Mouse (Mus musculus): ENCODE data around the gene Pex19. TPM values are rescaled to one million over a fixed set of nuclear protein-coding genes. Genes with fewer than 3 reads are reported as not detected.

Pex19 gene
- polyA plus RNA-seq, 3 experiments from 2014 or later, result 61.2 to 81.8 (median 78.3) TPM

Other genes starting within 250 kb of the Pex19 start
- 1 to 10 TPM; 1.4 to 2.7 (median 2.5) TPM for gene Gm10521, start 231.1 kb upstream of the Pex19 start, polyA plus RNA-seq (2017; shearing (Covaris generic))
- 100 to 1,000 TPM; 306 to 408 (median 373) TPM for gene Slamf6, start 209.2 kb upstream of the Pex19 start, polyA plus RNA-seq (2017; shearing (Covaris generic))
- under 1 TPM; 0.57 to 0.66 (median 0.64) TPM for gene Vangl2, start 98.3 kb upstream of the Pex19 start, polyA plus RNA-seq (2017; shearing (Covaris generic))
- not detected for gene Nhlh1, start 69.2 kb upstream of the Pex19 start, polyA plus RNA-seq (2017; shearing (Covaris generic))
- 100 to 1,000 TPM in 1 of 3 experiments, 10 to 100 TPM in 2; 94.5 to 111 (median 98.0) TPM for gene Copa, start 44.2 kb upstream of the Pex19 start, polyA plus RNA-seq (2017; shearing (Covaris generic))
- gene Ncstn, start 44.0 kb upstream of the Pex19 start, polyA plus RNA-seq (2017; shearing (Covaris generic)), result 100 to 1,000 TPM in 2 of 3 experiments, 10 to 100 TPM in 1; 97.1 to 147 (median 109) TPM
- 10 to 100 TPM; 46.7 to 99.2 (median 78.4) TPM for gene Dcaf8, start 21.3 kb downstream of the Pex19 start, polyA plus RNA-seq (2017; shearing (Covaris generic))
- 10 to 100 TPM; 46.0 to 50.6 (median 47.6) TPM for gene Pea15a, start 80.0 kb downstream of the Pex19 start, polyA plus RNA-seq (2017; shearing (Covaris generic))
- gene Casq1, start 93.1 kb downstream of the Pex19 start, polyA plus RNA-seq (2017; shearing (Covaris generic)), result not detected
- not detected for gene Atp1a4, start 131.7 kb downstream of the Pex19 start, polyA plus RNA-seq (2017; shearing (Covaris generic))
- gene Igsf8, start 134.9 kb downstream of the Pex19 start, polyA plus RNA-seq (2017; shearing (Covaris generic)), result 1 to 10 TPM; 3.8 to 5.4 (median 5.2) TPM
- gene Atp1a2, start 171.3 kb downstream of the Pex19 start, polyA plus RNA-seq (2017; shearing (Covaris generic)), result under 1 TPM in 2 of 3 experiments, not detected in 1; 0.12 to 0.52 TPM
- not detected for gene Kcnj9, start 202.6 kb downstream of the Pex19 start, polyA plus RNA-seq (2017; shearing (Covaris generic))
- gene Kcnj10, start 214.5 kb downstream of the Pex19 start, polyA plus RNA-seq (2017; shearing (Covaris generic)), result under 1 TPM in 1 of 3 experiments, not detected in 2; 0.12 TPM
- 1 to 10 TPM; 4.9 to 6.3 (median 5.7) TPM for gene Pigm, start 249.8 kb downstream of the Pex19 start, polyA plus RNA-seq (2017; shearing (Covaris generic))